Mouse (Mus musculus) forebrain, embryonic 12.5 days (tissue): Measurements from ENCODE around the gene Cela3a. TPM values are rescaled to one million over a fixed set of nuclear protein-coding genes. Genes with fewer than 3 reads are reported as not detected.
A peak's percentile ranks its signal among the peaks of the same experiment; 100 is the strongest.

Experiments used
- ATAC-seq: fragments of 200-750 bp; cut with Nextera tagmentation; 2 replicates; pipeline ENCODE4 v1.8.0; 2017; ENCODE audit warnings: moderate TSS enrichment; ENCODE audit not compliant: low FRiP score
- H3K27ac ChIP-seq: fragments of 300-500 bp; sonication (generic); 2 replicates; pipeline ENCODE4 v1.5.1; 2016; ENCODE audit warnings: mild to moderate bottlenecking
- H3K27me3 ChIP-seq: fragments of 300-500 bp; sonication (generic); 2 replicates; pipeline ENCODE4 v1.6.1; 2016; ENCODE audit warnings: mild to moderate bottlenecking
- H3K36me3 ChIP-seq: fragments of 300-500 bp; sonication (generic); replicated peaks from 2 replicates; pipeline ENCODE4 v1.6.1; 2016; ENCODE audit warnings: mild to moderate bottlenecking
- H3K4me1 ChIP-seq: fragments of 300-500 bp; sonication (generic); 2 replicates; pipeline ENCODE4 v1.6.1; 2016
- H3K4me2 ChIP-seq: fragments of 300-500 bp; sonication (generic); 2 replicates; pipeline ENCODE4 v1.6.1; 2016; ENCODE audit warnings: mild to moderate bottlenecking, moderate library complexity
- H3K4me3 ChIP-seq: fragments of 300-500 bp; sonication (generic); replicated peaks from 2 replicates; pipeline ENCODE4 v1.5.1; 2016; ENCODE audit warnings: mild to moderate bottlenecking
- H3K9ac ChIP-seq: fragments of 300-500 bp; sonication (generic); 2 replicates; pipeline ENCODE4 v1.6.1; 2016; ENCODE audit warnings: mild to moderate bottlenecking
- H3K9me3 ChIP-seq: fragments of 300-500 bp; sonication (generic); 2 replicates; pipeline ENCODE4 v1.6.1; 2016
- WGBS: fragments of 180-500 bp; shearing (Covaris S2); methylation state at CpG from one replicate; pipeline ENCODE4 v1.1.7; 2016; 5-methylcytosine and 5-hydroxymethylcytosine counted together
- polyA plus RNA-seq: library from polyadenylated mRNA; unstranded; fragments of >200 nt; fragmentation: Nextera tagmentation; extraction: Ambion mirVana; gene quantifications from 2 replicates; pipeline ENCODE4 v1.2.1, GENCODE M21; 2016

Gene Cela3a
- polyA plus RNA-seq, 1 experiment from 2014 or later, result not detected

DNA sequence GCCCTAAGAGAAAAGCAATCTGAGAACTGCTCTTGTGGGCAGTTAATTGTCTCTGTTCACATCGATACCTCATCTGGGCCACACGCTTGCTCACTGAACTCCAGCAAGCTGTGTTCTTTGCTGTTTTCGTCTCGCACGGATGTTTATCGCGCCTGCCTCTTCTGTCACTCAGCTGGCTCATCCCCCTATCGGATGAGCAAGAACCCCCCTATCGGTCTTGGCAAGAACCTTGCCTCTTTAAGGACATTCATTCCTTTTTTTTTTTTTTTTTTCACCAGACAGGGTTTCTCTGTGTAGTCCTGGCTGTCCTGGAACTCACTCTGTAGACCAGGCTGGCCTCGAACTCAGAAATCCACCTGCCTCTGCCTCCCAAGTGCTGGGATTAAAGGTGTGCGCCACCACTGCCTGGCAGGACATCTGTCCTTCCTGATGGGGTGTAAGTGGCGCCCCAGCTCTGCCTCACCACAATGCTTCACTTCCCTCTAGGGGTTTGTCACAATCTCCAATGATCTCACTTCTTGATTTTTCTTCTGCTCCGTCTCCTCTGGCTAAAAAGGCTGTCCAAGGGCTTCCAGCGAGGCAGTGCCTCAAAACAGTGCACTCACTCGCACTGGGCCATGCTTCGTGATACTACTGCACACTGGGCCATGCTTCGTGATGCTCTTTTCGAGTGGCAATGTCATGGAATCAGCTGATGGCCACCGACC lies 44.1 kb downstream of the Cela3a start:
- Histone ChIP-seq H3K9me3 (no peaks in the 10 kb centered on the region), H3K4me2 (no peak overlapping the region), H3K9ac (no peak overlapping the region), H3K4me3 (no peak overlapping the region), H3K4me1 (peaks cover 10% of the 10 kb centered on the region), H3K27me3 (no peaks in the 10 kb centered on the region), H3K27ac (no peak overlapping the region), H3K36me3 (no peaks in the 10 kb centered on the region)
- WGBS, result 88% methylated on average over 19 of the region's 19 CpGs
- ATAC-seq, result no peak

GRCm38 (mm10) chr4:137364826-137365225 lies 44.8 kb downstream of the Cela3a start:
- no peaks in the 10 kb centered on the region for H3K9me3 ChIP-seq
- H3K27ac ChIP-seq, result no peak overlapping the region
- H3K4me3 ChIP-seq, result no peak overlapping the region
- peaks cover 4% of the 10 kb centered on the region for H3K4me1 ChIP-seq
- no peak overlapping the region for H3K4me2 ChIP-seq
- H3K27me3 ChIP-seq, result no peaks in the 10 kb centered on the region
- WGBS, result 92% methylated on average over 6 of the region's 6 CpGs
- H3K36me3 ChIP-seq, result no peaks in the 10 kb centered on the region
- H3K9ac ChIP-seq, result no peak overlapping the region
- no peak for ATAC-seq

GRCm38 (mm10) chr4:137360996-137361395 lies 48.6 kb downstream of the Cela3a start:
- Histone ChIP-seq H3K27me3 (0 out of 2 replicates have a peak, but pooled peaks cover 5% of the 10 kb centered on the region), H3K4me1 (peaks cover 5% of the 10 kb centered on the region), H3K4me2 (no peak overlapping the region), H3K36me3 (no peaks in the 10 kb centered on the region), H3K9ac (no peak overlapping the region), H3K4me3 (no peak overlapping the region), H3K9me3 (no peaks in the 10 kb centered on the region), H3K27ac (no peak overlapping the region)
- WGBS, result 73% methylated on average over 3 of the region's 3 CpGs
- ATAC-seq, result no peak

- H3K9me3 ChIP-seq, result no peaks in the 10 kb centered on the region
- 63% methylated on average over 14 of the region's 14 CpGs for WGBS
- no peaks in the 10 kb centered on the region for H3K36me3 ChIP-seq
- no peak overlapping the region for H3K27ac ChIP-seq
- H3K4me3 ChIP-seq, result no peak overlapping the region
- H3K27me3 ChIP-seq, result 0 out of 2 replicates have a peak, but pooled peaks cover 5% of the 10 kb centered on the region
- no peak overlapping the region for H3K4me2 ChIP-seq
- peaks cover 15% of the 10 kb centered on the region for H3K4me1 ChIP-seq
- no peak for ATAC-seq
- H3K9ac ChIP-seq, result no peak overlapping the region
Observed at GRCm38 (mm10) chr4:137358291-137359002, 51.1 kb downstream of the Cela3a start.

DNA sequence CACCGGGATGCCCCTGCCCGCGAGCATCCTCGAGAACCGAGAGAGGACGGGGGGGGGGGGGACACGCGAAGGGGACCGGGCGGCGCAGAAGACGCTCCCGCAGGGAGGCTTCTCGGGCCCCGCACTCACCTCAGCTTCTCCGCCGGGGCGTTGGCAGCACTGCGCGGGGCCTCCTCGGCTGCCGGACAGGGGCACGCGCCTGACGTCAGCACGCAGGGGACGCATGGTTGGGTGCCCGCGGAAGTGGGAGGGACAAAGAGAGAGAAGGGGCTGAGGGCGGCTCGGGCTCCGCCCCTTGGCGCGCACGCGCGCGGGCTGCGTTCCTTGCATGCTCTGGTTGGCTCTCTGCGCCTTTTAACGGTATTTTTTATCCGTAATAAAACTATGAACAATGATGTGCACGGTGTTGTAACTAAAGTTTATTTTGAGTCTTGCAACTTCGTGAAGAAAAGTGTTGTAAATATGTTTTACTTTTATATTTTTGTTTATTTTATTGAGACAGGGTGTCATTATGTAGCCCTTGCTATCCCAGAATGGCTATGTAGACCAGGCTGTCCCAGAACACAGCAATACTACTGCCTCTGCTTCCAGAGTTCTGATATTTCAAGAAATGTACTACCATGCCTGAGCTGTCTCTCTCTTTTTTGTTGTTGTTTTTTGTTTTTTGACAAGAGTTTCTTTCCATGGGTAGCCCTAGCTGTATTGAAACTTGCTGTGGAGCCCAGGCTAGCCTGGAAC lies 51.9 kb downstream of the Cela3a start, which contains the start of gene Cdc42:
Gene Cdc42 (minus strand): TSS at position 204 of the 738 bp plus-strand sequence.
- WGBS, result 0% methylated on average over 34 of the region's 44 CpGs
- no peaks in the 10 kb centered on the region for H3K36me3 ChIP-seq
- peak within 1 kb of the TSS; percentile 98 for H3K27ac ChIP-seq
- peak within 1 kb of the TSS; percentile 98 for H3K4me3 ChIP-seq
- H3K9ac ChIP-seq, result peak within 1 kb of the TSS; percentile 99
- H3K27me3 ChIP-seq, result 0 out of 2 replicates have a peak, but pooled peaks cover 5% of the 10 kb centered on the region
- H3K4me1 ChIP-seq, result peaks cover 22% of the 10 kb centered on the region
- ATAC-seq, result peak; percentile 98
- no peaks in the 10 kb centered on the region for H3K9me3 ChIP-seq
- peak within 1 kb of the TSS; percentile 77 for H3K4me2 ChIP-seq

DNA sequence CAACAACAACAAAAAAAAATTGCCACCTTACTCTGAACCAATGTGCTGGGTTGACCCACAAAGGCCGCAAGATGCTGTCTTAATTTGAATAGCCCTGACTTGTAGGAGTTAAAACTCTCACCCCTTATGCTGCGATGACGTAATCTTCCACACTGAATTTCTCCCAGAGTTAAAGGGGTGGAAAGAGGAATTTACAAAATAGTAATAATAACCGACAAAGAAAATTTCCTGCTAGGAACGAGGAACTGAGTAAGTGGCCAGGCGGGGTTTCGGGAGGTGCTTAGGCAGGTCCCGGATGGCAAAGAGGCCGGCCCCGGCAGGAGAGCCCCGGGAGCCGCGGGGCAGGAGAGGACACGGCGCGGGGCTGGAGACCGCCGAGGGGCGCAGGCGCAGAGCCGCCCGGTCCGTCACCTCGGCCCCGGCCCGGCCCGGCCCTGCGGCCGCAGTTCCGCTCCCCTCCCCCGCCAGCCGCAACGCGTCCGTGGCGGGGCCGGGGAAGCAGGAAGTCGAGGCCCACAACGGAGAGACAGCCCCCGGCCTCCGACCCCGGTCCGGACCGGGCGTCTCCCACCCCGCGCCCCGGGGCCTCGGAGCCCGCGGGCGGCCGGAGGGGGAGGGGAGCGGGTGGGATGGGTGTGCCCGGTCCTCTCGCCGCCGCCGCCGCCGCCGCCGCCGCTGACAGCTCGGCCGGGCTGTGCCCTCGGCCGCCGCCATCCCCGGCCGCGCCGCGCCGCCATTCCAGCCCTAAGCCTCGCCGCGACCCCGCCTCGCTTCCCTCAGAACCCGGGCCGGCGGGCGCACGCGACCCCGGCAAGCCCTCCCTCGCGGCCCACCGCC lies 52.7 kb downstream of the Cela3a start:
- WGBS, result under 1% methylated on average over 49 of the region's 90 CpGs
- H3K27ac ChIP-seq, result peak overlapping the region; percentile 98
- H3K9ac ChIP-seq, result peak overlapping the region; percentile 99
- H3K36me3 ChIP-seq, result no peaks in the 10 kb centered on the region
- no peaks in the 10 kb centered on the region for H3K9me3 ChIP-seq
- H3K4me3 ChIP-seq, result peak overlapping the region; percentile 98
- peaks cover 23% of the 10 kb centered on the region for H3K4me1 ChIP-seq
- H3K27me3 ChIP-seq, result 0 out of 2 replicates have a peak, but pooled peaks cover 5% of the 10 kb centered on the region
- H3K4me2 ChIP-seq, result peak overlapping the region; percentile 77
- ATAC-seq, result peak; percentile 73

Other genes starting within 250 kb of the Cela3a start
- 0.36 and 0.52 TPM in 2 replicates for gene Wnt4, start 132.3 kb downstream of the Cela3a start, polyA plus RNA-seq
- 584 and 589 TPM in 2 replicates for gene Cdc42, start 52.1 kb downstream of the Cela3a start, polyA plus RNA-seq
- gene Cela3b, start 20.7 kb upstream of the Cela3a start, polyA plus RNA-seq, result not detected in 2 replicates
- gene 1700013G24Rik, start 43.5 kb upstream of the Cela3a start, polyA plus RNA-seq, result not detected in 2 replicates
- gene Hspg2, start 59.0 kb upstream of the Cela3a start, polyA plus RNA-seq, result 8.0 and 8.9 TPM in 2 replicates
- not detected in 2 replicates for gene Ldlrad2, start 164.8 kb upstream of the Cela3a start, polyA plus RNA-seq
- gene Usp48, start 184.0 kb upstream of the Cela3a start, polyA plus RNA-seq, result 85.1 and 87.1 TPM in 2 replicates